Mouse (Mus musculus) myocyte (in vitro differentiated cells): Measurements from ENCODE around the gene Kcnh2.

Experiments
- E2F4 ChIP-seq: IDR thresholded peaks from one replicate; pipeline ENCODE4 v1.6.1; 2011; ENCODE audit warnings: mild to moderate bottlenecking, control low read depth, moderate library complexity; ENCODE audit not compliant: insufficient read depth
- MAX ChIP-seq: IDR thresholded peaks from one replicate; pipeline ENCODE4 v1.6.1; 2011; ENCODE audit warnings: low read depth, mild to moderate bottlenecking, control low read depth
- MYOD1 ChIP-seq, 3 experiments: IDR thresholded peaks; one replicate each; pipeline ENCODE4 v1.6.1; 2011; ENCODE audit warnings: control low read depth in 2 of 3, low read depth in 2 of 3, mild to moderate bottlenecking in 2 of 3, moderate library complexity in 1 of 3; ENCODE audit not compliant: insufficient read length in 2 of 3, control insufficient read depth in 1 of 3
- MYOG ChIP-seq, 3 experiments: IDR thresholded peaks; one replicate each; pipeline ENCODE4 v1.6.1; 2011; ENCODE audit warnings: control low read depth in 2 of 3, low read depth in 2 of 3, mild to moderate bottlenecking in 2 of 3; ENCODE audit not compliant: insufficient read length in 2 of 3, control insufficient read depth in 1 of 3, insufficient read depth in 1 of 3
- POLR2A ChIP-seq: IDR thresholded peaks from one replicate; pipeline ENCODE4 v1.6.1; 2011; ENCODE audit warnings: low read depth, mild to moderate bottlenecking, control low read depth, moderate library complexity; ENCODE audit not compliant: insufficient read length
- POLR2AphosphoS2 ChIP-seq: IDR thresholded peaks from one replicate; pipeline ENCODE4 v1.6.1; 2011; ENCODE audit warnings: low read depth, control low read depth; ENCODE audit not compliant: insufficient read length
- SRF ChIP-seq: IDR thresholded peaks from one replicate; pipeline ENCODE4 v1.6.1; 2011; ENCODE audit warnings: low read depth; ENCODE audit not compliant: control insufficient read depth, insufficient read length
- USF1 ChIP-seq: IDR thresholded peaks from one replicate; pipeline ENCODE4 v1.6.1; 2011; ENCODE audit warnings: low read depth, mild to moderate bottlenecking, control low read depth, moderate library complexity

- TF ChIP-seq POLR2A = no peak
- no peak for TF ChIP-seq SRF
- no peak for TF ChIP-seq POLR2AphosphoS2
- TF ChIP-seq MYOG (IDR thresholded peaks at IDR 0.05; ENCODE audit: control insufficient read depth in 1 of 3, insufficient read depth in 1 of 3, insufficient read length in 2 of 3, low read depth in 2 of 3) = no peak
- TF ChIP-seq E2F4 = no peak
- TF ChIP-seq USF1 = no peak
- no peak for TF ChIP-seq MAX
- TF ChIP-seq MYOD1 (IDR thresholded peaks at IDR 0.05; ENCODE audit: control insufficient read depth in 1 of 3, insufficient read length in 2 of 3, low read depth in 2 of 3) = no peak
These were observed 29.4 kb downstream of the Kcnh2 start for GRCm38 (mm10) chr5:24321711-24322682.
